Mouse (Mus musculus): Measurements from ENCODE around the gene Scn11a. TPM values are rescaled to one million over a fixed set of nuclear protein-coding genes. Genes with fewer than 3 reads are reported as not detected.

Gene Scn11a
- polyA plus RNA-seq, 1 experiment, result not detected

GRCm38 (mm10) chr9:119842541-119843169, 17.4 kb upstream of the Scn11a start:
- H3K4me1 ChIP-seq (ENCODE audit: control insufficient read depth, insufficient read depth, low read length), result no peaks in the 10 kb centered on the region
- TF ChIP-seq POLR2A (IDR thresholded peaks at IDR 0.05; ENCODE audit: borderline replicate concordance, low read depth, low read length) (no peak), CTCF (IDR thresholded peaks at IDR 0.05; ENCODE audit: low read depth, low read length) (no peak)
- no peak overlapping the region for H3K27ac ChIP-seq (ENCODE audit: insufficient read depth, low read depth, low read length)
- no peak overlapping the region for H3K4me3 ChIP-seq (ENCODE audit: insufficient read depth, low read length)

GRCm38 (mm10) chr9:119842091-119842490, 16.8 kb upstream of the Scn11a start:
- TF ChIP-seq POLR2A (IDR thresholded peaks at IDR 0.05; ENCODE audit: borderline replicate concordance, low read depth, low read length), result no peak
- no peak for TF ChIP-seq CTCF (IDR thresholded peaks at IDR 0.05; ENCODE audit: low read depth, low read length)
- Histone ChIP-seq H3K27ac (ENCODE audit: insufficient read depth, low read depth, low read length) (no peak overlapping the region), H3K4me3 (ENCODE audit: insufficient read depth, low read length) (no peak overlapping the region), H3K4me1 (ENCODE audit: control insufficient read depth, insufficient read depth, low read length) (no peaks in the 10 kb centered on the region)

GRCm38 (mm10) chr9:119841159-119841558, 15.9 kb upstream of the Scn11a start:
- Histone ChIP-seq H3K4me1 (ENCODE audit: control insufficient read depth, insufficient read depth, low read length) (no peaks in the 10 kb centered on the region), H3K27ac (ENCODE audit: insufficient read depth, low read depth, low read length) (no peak overlapping the region), H3K4me3 (ENCODE audit: insufficient read depth, low read length) (no peak overlapping the region)
- TF ChIP-seq CTCF (IDR thresholded peaks at IDR 0.05; ENCODE audit: low read depth, low read length) (no peak), POLR2A (IDR thresholded peaks at IDR 0.05; ENCODE audit: borderline replicate concordance, low read depth, low read length) (no peak)

GRCm38 (mm10) chr9:119835581-119836125, 10.4 kb upstream of the Scn11a start:
- TF ChIP-seq POLR2A (IDR thresholded peaks at IDR 0.05; ENCODE audit: borderline replicate concordance, low read depth, low read length), result no peak
- no peak for TF ChIP-seq CTCF (IDR thresholded peaks at IDR 0.05; ENCODE audit: low read depth, low read length)

GRCm38 (mm10) chr9:119831001-119831400, 5.7 kb upstream of the Scn11a start:
- Histone ChIP-seq H3K4me3 (ENCODE audit: insufficient read depth, low read length) (no peak overlapping the region), H3K4me1 (ENCODE audit: control insufficient read depth, insufficient read depth, low read length) (no peaks in the 10 kb centered on the region), H3K27ac (ENCODE audit: insufficient read depth, low read depth, low read length) (no peak overlapping the region)
- TF ChIP-seq POLR2A (IDR thresholded peaks at IDR 0.05; ENCODE audit: borderline replicate concordance, low read depth, low read length), result no peak
- no peak for TF ChIP-seq CTCF (IDR thresholded peaks at IDR 0.05; ENCODE audit: low read depth, low read length)

More at GRCm38 (mm10) chr9:119835581-119836125, 10.4 kb upstream of the Scn11a start:
- no peak overlapping the region for H3K4me3 ChIP-seq (ENCODE audit: insufficient read depth, low read length)
- H3K4me1 ChIP-seq (ENCODE audit: control insufficient read depth, insufficient read depth, low read length), result no peaks in the 10 kb centered on the region
- H3K27ac ChIP-seq (ENCODE audit: insufficient read depth, low read depth, low read length), result no peak overlapping the region

GRCm38 (mm10) chr9:119823722-119824121, 1.5 kb downstream of the Scn11a start:
- TF ChIP-seq POLR2A (IDR thresholded peaks at IDR 0.05; ENCODE audit: borderline replicate concordance, low read depth, low read length) (no peak), CTCF (IDR thresholded peaks at IDR 0.05; ENCODE audit: low read depth, low read length) (no peak)
- no peak overlapping the region for H3K27ac ChIP-seq (ENCODE audit: insufficient read depth, low read depth, low read length)
- no peak overlapping the region for H3K4me3 ChIP-seq (ENCODE audit: insufficient read depth, low read length)
- H3K4me1 ChIP-seq (ENCODE audit: control insufficient read depth, insufficient read depth, low read length), result 0 out of 2 replicates have a peak, but pooled peaks cover 5% of the 10 kb centered on the region

- Histone ChIP-seq H3K4me3 (ENCODE audit: insufficient read depth, low read length) (no peak overlapping the region), H3K4me1 (ENCODE audit: control insufficient read depth, insufficient read depth, low read length) (no peaks in the 10 kb centered on the region), H3K27ac (ENCODE audit: insufficient read depth, low read depth, low read length) (no peak overlapping the region)
- TF ChIP-seq POLR2A (IDR thresholded peaks at IDR 0.05; ENCODE audit: borderline replicate concordance, low read depth, low read length), result no peak
- TF ChIP-seq CTCF (IDR thresholded peaks at IDR 0.05; ENCODE audit: low read depth, low read length), result no peak
These were observed 11.6 kb downstream of the Scn11a start for GRCm38 (mm10) chr9:119813631-119814030.

GRCm38 (mm10) chr9:119806491-119806890, 18.8 kb downstream of the Scn11a start:
- TF ChIP-seq POLR2A (IDR thresholded peaks at IDR 0.05; ENCODE audit: borderline replicate concordance, low read depth, low read length) (no peak), CTCF (IDR thresholded peaks at IDR 0.05; ENCODE audit: low read depth, low read length) (no peak)
- no peak overlapping the region for H3K27ac ChIP-seq (ENCODE audit: insufficient read depth, low read depth, low read length)

GRCm38 (mm10) chr9:119804501-119804847, 20.8 kb downstream of the Scn11a start:
- TF ChIP-seq CTCF (IDR thresholded peaks at IDR 0.05; ENCODE audit: low read depth, low read length), result no peak
- TF ChIP-seq POLR2A (IDR thresholded peaks at IDR 0.05; ENCODE audit: borderline replicate concordance, low read depth, low read length), result no peak
- no peak overlapping the region for H3K27ac ChIP-seq (ENCODE audit: insufficient read depth, low read depth, low read length)
- H3K4me3 ChIP-seq (ENCODE audit: insufficient read depth, low read length), result no peak overlapping the region
- peaks cover 4% of the 10 kb centered on the region for H3K4me1 ChIP-seq (ENCODE audit: control insufficient read depth, insufficient read depth, low read length)

More at GRCm38 (mm10) chr9:119806491-119806890, 18.8 kb downstream of the Scn11a start:
- Histone ChIP-seq H3K4me3 (ENCODE audit: insufficient read depth, low read length) (no peak overlapping the region), H3K4me1 (ENCODE audit: control insufficient read depth, insufficient read depth, low read length) (peaks cover 4% of the 10 kb centered on the region)

GRCm38 (mm10) chr9:119803845-119804500, 21.3 kb downstream of the Scn11a start:
- Histone ChIP-seq H3K4me3 (ENCODE audit: insufficient read depth, low read length) (no peak overlapping the region), H3K4me1 (ENCODE audit: control insufficient read depth, insufficient read depth, low read length) (peaks cover 4% of the 10 kb centered on the region), H3K27ac (ENCODE audit: insufficient read depth, low read depth, low read length) (no peak overlapping the region)
- TF ChIP-seq POLR2A (IDR thresholded peaks at IDR 0.05; ENCODE audit: borderline replicate concordance, low read depth, low read length), result no peak
- no peak for TF ChIP-seq CTCF (IDR thresholded peaks at IDR 0.05; ENCODE audit: low read depth, low read length)
